Mouse (Mus musculus) thymus, adult 2 months (tissue): ENCODE measurements around the gene Dclre1c. TPM values are rescaled to one million over a fixed set of nuclear protein-coding genes. Genes with fewer than 3 reads are reported as not detected.

Experiments used
- DNase-seq: peaks from one replicate; pipeline ENCODE4 v3.0.0; 2021
- H3K27ac ChIP-seq: fragments of 200-500 bp; 2 replicates; pipeline ENCODE4 v1.5.1; 2012; ENCODE audit warnings: low read length, control low read depth; ENCODE audit not compliant: control insufficient read depth, insufficient read depth
- H3K27me3 ChIP-seq: fragments of 200-500 bp; 2 replicates; pipeline ENCODE4 v1.6.1; 2012; ENCODE audit warnings: mild to moderate bottlenecking, low read length, moderate library complexity, mixed read lengths; ENCODE audit not compliant: control insufficient read depth, insufficient read depth
- H3K36me3 ChIP-seq: fragments of 200-500 bp; 2 replicates; pipeline ENCODE4 v1.6.1; 2012; ENCODE audit warnings: mild to moderate bottlenecking, low read length, moderate library complexity; ENCODE audit not compliant: control insufficient read depth, insufficient read depth
- H3K4me1 ChIP-seq: fragments of 200-500 bp; replicated peaks from 2 replicates; pipeline ENCODE4 v1.6.1; 2012; ENCODE audit warnings: low read length; ENCODE audit not compliant: control insufficient read depth, insufficient read depth
- H3K4me3 ChIP-seq: fragments of 200-500 bp; 2 replicates; pipeline ENCODE4 v1.5.1; 2012; ENCODE audit warnings: mild to moderate bottlenecking, low read length, control low read depth, moderate library complexity; ENCODE audit not compliant: control insufficient read depth, insufficient read depth
- CTCF ChIP-seq: fragments of 200-500 bp; IDR thresholded peaks from 2 replicates; pipeline ENCODE4 v1.5.1; 2012; ENCODE audit warnings: mild to moderate bottlenecking, control low read depth, low read length, moderate library complexity, borderline replicate concordance; ENCODE audit not compliant: control insufficient read depth, poor library complexity, insufficient read depth; ENCODE audit errors: extremely low read depth
- POLR2A ChIP-seq: fragments of 200-500 bp; IDR thresholded peaks from 2 replicates; pipeline ENCODE4 v1.6.1; 2012; ENCODE audit warnings: mild to moderate bottlenecking, low read length, control low read depth, moderate library complexity; ENCODE audit not compliant: control insufficient read depth, poor library complexity, insufficient read depth; ENCODE audit errors: extremely low read depth
- WGBS: fragments of 180-500 bp; shearing (Covaris S2); methylation state at CpG from one replicate; pipeline ENCODE4 v1.1.7; 2018; 5-methylcytosine and 5-hydroxymethylcytosine counted together
- polyA plus RNA-seq: library from polyadenylated mRNA; depleted of rRNA; stranded (reverse); fragments of >200 nt; gene quantifications from 2 replicates; pipeline ENCODE4 v1.2.3, GENCODE M21; 2012

The Dclre1c gene
- polyA plus RNA-seq, 1 experiment = 28.1 TPM

DNA sequence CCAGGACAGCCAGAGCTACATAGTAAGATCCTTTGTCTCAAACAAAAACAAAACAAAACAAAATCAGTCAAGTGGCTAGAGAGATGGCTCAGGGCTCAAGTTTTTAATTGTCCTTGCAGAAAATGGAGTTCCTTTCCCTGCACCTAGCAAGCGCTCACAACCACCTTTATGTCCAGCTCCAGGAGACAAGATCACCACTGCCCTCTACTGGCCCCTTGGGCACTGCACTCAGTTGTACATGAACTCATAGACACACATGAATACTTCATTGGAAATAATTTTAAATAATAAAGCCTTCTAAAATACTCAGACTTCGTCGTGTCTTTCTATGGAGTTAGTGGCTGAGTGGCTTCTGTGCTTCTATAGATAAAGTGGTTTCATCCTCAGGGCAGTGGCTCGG is 9.7 kb upstream of the Dclre1c start:
- Histone ChIP-seq H3K27me3 (no peaks in the 10 kb centered on the region; the same call in 1 of the 2 replicates), H3K27ac (no peak overlapping the region), H3K4me3 (no peak overlapping the region), H3K4me1 (no peaks in the 10 kb centered on the region), H3K36me3 (no peaks in the 10 kb centered on the region)
- peak; percentile 73 for DNase-seq
- no peak for TF ChIP-seq POLR2A
- TF ChIP-seq CTCF = no peak
- WGBS = 64% methylated on average over 4 of the region's 4 CpGs

GRCm38 (mm10) chr2:3415676-3416075 is 8.3 kb upstream of the Dclre1c start:
- no peaks in the 10 kb centered on the region for H3K36me3 ChIP-seq
- H3K27ac ChIP-seq = no peak overlapping the region
- TF ChIP-seq CTCF (no peak), POLR2A (no peak)
- 0 out of 2 replicates have a peak, but pooled peaks cover 2% of the 10 kb centered on the region for H3K4me1 ChIP-seq
- H3K4me3 ChIP-seq = no peak overlapping the region
- H3K27me3 ChIP-seq = no peaks in the 10 kb centered on the region; the same call in 1 of the 2 replicates
- 93% methylated on average over 1 of the region's 1 CpGs for WGBS
- no peak for DNase-seq

GRCm38 (mm10) chr2:3418883-3419431 is 5.0 kb upstream of the Dclre1c start:
- H3K4me3 ChIP-seq = peak overlapping the region; percentile 45
- no peaks in the 10 kb centered on the region; the same call in 1 of the 2 replicates for H3K27me3 ChIP-seq
- no peak for TF ChIP-seq POLR2A
- TF ChIP-seq CTCF = peak; percentile 61; the same call in 1 of the 2 replicates
- H3K27ac ChIP-seq = no peak overlapping the region
- H3K36me3 ChIP-seq = no peaks in the 10 kb centered on the region
- peak; percentile 94 for DNase-seq
- 0 out of 2 replicates have a peak, but pooled peaks cover 2% of the 10 kb centered on the region for H3K4me1 ChIP-seq
- under 1% methylated on average over 38 of the region's 38 CpGs for WGBS

DNA sequence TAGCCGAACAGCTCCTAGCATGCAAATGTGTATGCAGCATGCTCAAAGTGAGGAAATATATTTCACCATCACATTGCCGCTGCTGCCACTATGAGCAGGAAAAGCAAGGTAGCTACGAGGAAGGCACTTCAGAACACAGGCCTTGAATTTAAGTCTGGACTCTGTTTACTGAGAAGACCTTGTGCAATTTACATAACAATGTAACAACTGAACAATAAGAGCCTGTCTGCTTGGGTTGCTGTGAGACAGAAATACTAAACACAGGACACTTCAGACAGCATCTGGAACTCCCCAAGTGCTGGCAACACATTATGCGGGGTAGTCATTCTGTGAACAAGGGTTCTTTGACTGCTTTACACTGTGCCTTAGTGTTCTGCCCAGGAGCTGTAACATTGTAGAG is 3.8 kb upstream of the Dclre1c start:
- 96% methylated on average over 4 of the region's 4 CpGs for WGBS
- TF ChIP-seq CTCF (no peak), POLR2A (no peak)
- Histone ChIP-seq H3K4me1 (peaks cover 2% of the 10 kb centered on the region; the same call in 1 of the 2 replicates), H3K27me3 (no peaks in the 10 kb centered on the region; the same call in 1 of the 2 replicates), H3K27ac (no peak overlapping the region), H3K36me3 (no peaks in the 10 kb centered on the region), H3K4me3 (no peak overlapping the region)
- no peak for DNase-seq

DNA sequence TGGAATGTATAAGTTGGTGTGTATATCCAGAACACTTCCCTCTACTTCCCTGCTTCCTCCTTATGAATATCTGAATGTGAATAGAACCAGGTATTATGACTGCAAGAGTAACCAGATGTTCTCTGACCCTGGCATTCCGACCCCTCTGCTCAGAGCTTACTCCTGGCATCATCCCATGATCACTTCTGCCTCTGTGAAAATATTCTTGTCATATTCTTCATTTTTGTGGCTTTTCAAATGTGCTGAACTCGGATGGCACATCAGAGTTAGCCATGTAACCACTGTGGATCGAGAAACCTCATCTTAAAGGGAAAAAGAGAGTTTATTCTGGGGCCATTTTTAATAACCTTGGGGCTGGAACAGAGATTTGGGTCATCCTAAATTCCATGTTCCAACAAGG is 1.4 kb upstream of the Dclre1c start, which contains the start of gene Meig1:
Gene Meig1, minus strand, starts transcription at position 101 of the 400 bp plus-strand sequence.
- peak within 1 kb of the TSS; percentile 35; the same call in 1 of the 2 replicates for H3K27ac ChIP-seq
- no peak for DNase-seq
- 92% methylated on average over 3 of the region's 3 CpGs for WGBS
- no peaks in the 10 kb centered on the region; the same call in 1 of the 2 replicates for H3K36me3 ChIP-seq
- TF ChIP-seq CTCF (no peak), POLR2A (no peak)
- H3K4me3 ChIP-seq = no peak within 1 kb of the TSS
- no peaks in the 10 kb centered on the region; the same call in 1 of the 2 replicates for H3K27me3 ChIP-seq
- peaks cover 2% of the 10 kb centered on the region; the same call in 1 of the 2 replicates for H3K4me1 ChIP-seq

- H3K27me3 ChIP-seq = no peaks in the 10 kb centered on the region
- WGBS = 2% methylated on average over 9 of the region's 10 CpGs
- peaks cover 2% of the 10 kb centered on the region; the same call in 1 of the 2 replicates for H3K4me1 ChIP-seq
- DNase-seq = no peak
- no peak for TF ChIP-seq CTCF
- TF ChIP-seq POLR2A = no peak
- peak overlapping the region; percentile 50; the same call in 1 of the 2 replicates for H3K27ac ChIP-seq
- H3K36me3 ChIP-seq = no peaks in the 10 kb centered on the region; the same call in 1 of the 2 replicates
- H3K4me3 ChIP-seq = peak overlapping the region; percentile 87
These were observed 614 bp downstream of the Dclre1c start for GRCm38 (mm10) chr2:3424579-3424910.
